Mouse (Mus musculus): ENCODE measurements around the gene Ropn1l.

Gene Ropn1l

DNA sequence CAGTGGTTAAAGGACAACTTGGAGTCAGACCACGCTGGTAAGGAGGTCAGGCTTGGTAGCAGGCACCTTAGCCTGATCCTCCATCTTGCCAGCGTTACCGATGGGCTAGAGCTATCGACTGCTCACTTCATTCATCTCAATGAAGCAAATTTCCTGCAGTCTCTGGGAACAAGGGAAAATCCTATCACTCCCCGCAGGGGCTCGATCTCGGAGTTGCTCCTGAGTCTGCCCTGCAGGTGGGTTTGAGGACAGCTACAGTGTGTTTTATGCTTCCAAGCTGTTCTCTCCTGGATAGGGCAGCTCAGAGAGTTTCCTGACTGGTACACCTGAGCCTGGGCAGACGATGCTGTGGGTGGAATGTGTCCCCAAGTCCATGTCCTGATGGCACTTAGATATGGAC, 49.2 kb downstream of the Ropn1l start:
- no peak for DNase-seq (ENCODE audit: low spot score)

DNA sequence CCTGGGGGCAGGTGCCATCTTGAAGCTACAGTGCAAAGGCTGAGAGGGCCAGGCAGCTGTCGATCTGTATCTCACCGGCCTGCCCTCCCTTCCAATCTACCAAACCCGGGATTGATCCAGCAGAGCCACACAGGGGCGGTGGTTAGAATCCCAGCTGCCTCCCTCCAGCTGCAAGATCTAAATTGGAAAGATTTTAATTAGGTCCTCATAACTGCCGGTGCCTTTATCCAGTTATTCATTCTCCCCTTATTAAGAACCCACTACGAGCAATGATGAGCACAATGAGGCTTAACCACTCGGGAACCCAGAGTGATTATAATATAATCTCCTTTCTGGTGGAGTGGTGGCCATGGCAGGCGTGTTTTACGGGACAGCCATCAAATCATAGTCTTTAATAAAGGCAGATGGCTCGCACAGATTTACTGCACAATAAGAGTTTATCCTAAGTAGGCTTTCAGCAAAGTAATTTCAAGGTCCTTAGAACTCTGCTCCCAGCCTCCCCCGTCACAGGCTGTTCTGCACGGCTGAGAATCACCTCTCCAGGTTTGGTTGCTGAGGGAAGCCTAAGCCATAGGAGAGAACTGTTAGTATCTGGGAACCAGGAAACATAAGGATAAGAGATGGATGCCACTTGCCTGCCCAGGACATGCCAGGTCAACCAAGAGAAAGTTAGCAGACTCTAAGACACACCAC, 51.2 kb downstream of the Ropn1l start:
- no peak for DNase-seq (ENCODE audit: low spot score)

DNA sequence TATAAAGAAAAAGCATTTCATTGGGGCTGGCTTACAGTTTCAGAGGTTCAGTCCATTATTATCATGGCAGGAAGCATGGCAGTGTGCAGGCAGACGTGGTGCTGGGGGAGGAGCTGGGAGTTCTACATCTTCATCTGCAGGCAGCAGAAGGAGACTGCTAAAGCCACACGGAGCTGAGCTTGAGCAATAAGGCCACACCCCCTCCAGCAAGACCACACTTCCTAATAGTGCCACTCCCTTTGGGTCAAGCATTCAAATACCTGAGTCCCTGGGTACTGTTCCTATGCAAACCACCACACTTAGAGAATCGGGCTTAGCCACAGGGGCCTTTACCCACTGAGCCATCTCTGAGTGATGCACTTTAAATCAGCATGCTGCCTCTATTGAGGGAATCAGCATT, 52.6 kb downstream of the Ropn1l start:
- DNase-seq (ENCODE audit: low spot score): no peak

DNA sequence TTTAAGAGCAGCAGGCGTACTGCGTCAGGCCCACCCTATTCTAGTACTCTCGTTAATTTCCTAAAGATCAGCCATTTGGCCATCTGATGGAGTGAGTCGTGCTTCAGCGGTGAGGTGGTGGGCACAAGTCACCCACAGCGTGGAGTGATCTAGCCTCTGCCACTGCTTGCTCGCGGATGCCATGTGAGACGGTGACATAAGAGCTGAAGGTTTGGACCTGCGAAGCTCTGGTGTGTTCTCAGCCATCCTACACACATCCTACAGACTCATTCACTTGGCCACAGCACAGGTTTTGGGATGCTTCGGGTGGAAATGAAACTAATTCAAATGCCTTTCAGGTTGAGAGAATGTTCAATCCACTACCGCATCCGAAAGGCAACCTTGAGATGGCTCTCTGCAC, 54.8 kb downstream of the Ropn1l start:
- no peak for DNase-seq (ENCODE audit: low spot score)

DNA sequence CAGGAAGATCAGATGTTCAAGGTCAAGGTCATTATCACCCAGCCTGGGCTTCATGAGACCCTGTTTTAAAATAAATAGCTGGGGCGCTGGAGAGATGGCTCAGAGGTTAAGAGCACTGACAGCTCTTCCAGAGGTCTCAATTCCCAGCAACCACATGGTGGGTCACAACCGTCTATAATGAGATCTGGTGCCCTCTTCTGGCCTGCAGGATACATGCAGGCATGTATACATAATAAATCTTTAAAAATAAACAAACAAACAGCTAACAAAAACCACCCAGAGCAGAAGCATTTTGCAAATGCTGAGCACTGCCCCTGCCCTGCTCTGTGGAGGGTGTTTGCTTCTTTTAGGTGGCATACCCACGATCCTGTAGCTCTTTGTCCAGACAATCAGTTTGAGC, 56.2 kb downstream of the Ropn1l start:
- DNase-seq (ENCODE audit: low spot score): no peak

DNA sequence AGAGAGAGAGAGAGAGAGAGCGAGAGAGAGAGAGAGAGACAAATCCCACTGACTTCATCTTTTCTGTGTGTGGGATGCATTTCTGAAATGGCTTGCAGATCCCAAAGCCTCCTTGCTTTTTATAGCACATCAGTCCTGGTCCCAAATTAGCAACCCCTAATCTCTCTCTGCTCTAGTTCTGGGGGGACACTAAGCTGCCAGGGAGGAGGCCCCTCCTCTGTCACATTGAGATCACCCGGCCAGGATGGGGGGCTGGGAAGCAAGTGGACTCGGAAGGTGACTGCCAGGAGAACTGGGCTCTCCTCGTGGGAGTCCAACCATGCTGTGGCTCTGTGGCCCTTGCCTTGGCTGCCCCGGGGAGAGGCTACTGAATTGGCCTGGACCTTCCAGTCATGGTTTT, 56.8 kb downstream of the Ropn1l start:
- DNase-seq (ENCODE audit: low spot score): no peak

DNA sequence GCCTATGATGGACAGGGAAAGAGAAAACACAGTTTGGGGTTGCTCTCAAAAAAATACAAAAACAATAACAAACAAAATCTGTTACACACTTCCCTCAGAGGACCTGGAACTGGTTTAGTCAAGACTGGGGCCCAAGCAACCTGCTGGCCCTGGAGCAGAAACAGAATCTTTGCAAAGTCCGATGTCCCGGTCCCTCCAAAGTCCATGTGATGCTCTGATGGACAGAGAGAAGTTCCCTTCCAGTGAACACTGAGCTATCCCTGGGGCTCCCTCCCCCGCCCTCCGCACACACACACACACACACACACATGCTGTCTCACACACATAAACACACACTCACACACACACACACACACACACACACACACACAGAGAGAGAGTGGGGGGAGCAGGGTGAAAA, 57.6 kb downstream of the Ropn1l start:
- DNase-seq (ENCODE audit: low spot score): no peak

DNA sequence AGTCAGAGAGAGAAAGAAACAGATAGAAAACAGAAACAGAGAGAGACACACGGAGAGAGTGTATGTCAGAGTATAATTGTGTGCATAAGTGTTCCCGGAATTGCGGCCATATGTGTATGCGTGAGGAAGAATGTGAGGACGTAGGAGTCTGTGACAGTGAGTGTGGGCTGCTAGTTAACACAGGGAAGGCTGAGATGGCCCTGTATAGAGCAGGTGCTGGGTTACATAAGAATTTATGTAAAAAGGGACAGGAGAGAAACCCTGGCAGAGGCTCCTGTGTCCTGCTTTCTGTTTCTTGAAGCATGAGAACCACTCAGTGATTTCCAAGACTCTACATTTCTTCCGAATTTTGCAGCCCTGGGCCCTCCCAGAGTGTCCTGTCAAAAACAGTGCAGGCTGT, 60.1 kb downstream of the Ropn1l start:
- DNase-seq (ENCODE audit: low spot score): no peak

DNA sequence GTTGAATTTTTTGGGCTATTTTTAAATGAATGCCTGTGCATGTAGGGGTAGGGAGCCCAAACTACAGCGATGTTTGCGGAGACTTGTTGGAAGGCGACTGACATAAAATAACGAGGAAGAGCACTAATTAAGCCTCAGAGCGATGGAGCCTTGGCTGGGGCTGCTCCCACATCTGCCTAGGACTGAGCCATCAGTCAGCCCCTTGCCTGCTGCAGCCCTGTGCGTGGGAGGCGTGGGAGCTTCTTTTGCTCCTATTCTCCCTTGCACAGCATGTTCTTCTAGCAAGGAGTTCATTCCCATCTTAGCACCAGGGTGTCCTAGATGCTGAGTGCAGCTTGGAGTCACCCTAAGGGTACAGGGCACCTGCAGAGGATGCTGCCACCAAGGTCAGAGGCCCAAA, 60.8 kb downstream of the Ropn1l start:
- no peak for DNase-seq (ENCODE audit: low spot score)

DNA sequence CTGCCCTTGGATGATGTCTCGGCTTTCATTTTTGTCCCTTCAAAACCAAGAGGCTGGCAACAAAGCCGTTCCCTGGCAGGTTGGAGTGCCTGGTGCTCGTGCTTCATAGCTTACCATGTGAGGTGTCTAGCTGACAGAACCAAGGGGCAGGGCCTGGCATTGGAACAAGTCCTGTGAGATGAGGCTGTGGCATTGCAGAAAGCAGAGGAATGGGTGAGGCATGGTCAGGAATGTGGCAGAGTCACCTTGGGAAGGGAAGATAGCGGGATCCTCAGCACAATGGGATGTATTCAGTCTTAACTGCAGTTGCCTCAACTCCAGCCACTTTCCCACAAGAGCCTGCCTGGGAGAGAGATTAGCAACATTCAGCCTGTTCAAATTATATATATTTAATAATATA, 61.4 kb downstream of the Ropn1l start:
- DNase-seq (ENCODE audit: low spot score): no peak

Measured in yolk sac, embryonic 10.5 days (tissue).